Mouse (Mus musculus) adrenal gland, postnatal 36 days (tissue): Measurements from ENCODE around the gene Smpdl3b. TPM values are rescaled to one million over a fixed set of nuclear protein-coding genes. Genes with fewer than 3 reads are reported as not detected.
"Not testable (repeated sequence)": the region's sequence is repeated elsewhere in the genome, so short reads cannot be mapped to it uniquely, and the experiment has no call there.

ENCODE experiments used
- DNase-seq, 2 experiments: peaks; one replicate each; pipeline ENCODE4 v3.0.0; 2021; ENCODE audit warnings: mixed read lengths in 1 of 2
- total RNA-seq, 2 experiments: library from RNA; stranded (reverse); gene quantifications; 2 replicates each; pipeline ENCODE4 v1.2.3; 2021

Smpdl3b gene
- total RNA-seq, 2 experiments from 2014 or later = 0.99 to 31.3 TPM

- DNase-seq = no peak
Measured at GRCm38 (mm10) chr4:132780288-132780687, 23.2 kb upstream of the Smpdl3b start.

DNA sequence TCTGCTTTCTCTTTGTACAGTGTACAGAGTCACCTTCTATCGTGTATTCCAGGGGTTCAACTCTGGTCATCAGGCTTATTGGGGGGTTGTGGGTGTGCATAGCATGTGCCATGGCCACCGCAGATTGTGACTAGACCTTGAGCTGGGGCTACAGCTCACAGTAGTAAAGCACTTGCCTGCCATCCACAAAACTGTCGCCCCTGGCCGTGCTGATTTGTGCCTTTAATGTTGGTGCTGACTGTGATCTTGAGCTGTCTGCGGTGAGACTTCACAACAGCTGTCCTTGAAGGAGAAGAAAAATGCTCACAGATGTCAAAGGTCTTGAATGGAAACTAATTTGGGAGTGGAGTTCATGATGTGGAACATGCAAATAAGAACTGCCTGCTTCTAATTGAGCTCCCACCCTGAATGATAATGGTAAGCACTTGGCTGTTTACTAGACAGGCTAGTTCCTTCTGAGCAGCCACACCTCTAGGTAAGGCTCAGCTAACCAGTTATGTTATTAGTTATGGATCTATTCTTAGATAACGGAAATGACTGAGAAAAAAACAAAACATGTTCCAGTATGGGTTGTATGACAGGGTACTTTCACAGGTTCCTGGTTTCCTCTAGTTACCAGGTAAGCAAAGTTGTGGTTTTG is 21.6 kb upstream of the Smpdl3b start:
- no peak for DNase-seq

DNA sequence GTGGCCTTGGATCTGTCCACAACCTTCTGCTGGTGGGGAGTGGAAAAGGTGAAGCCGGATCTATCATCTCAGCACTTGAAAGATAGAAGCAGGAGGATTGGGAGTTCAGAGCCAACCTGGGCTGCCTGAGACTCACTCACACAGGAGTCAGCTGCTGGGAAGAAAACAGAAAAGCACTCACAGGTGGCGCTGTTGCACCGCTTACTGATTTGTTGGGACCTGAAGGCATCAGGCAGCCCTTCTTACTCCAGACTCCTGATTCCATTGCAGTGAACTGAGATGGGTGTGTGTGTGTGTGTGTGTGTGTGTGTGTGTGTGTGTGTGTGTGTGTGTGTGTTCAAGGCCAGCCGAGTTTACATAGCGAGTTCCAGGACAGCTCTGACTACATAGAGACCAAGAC is 19.7 kb upstream of the Smpdl3b start:
- DNase-seq = peak; percentile 78 to 81

GRCm38 (mm10) chr4:132774905-132775304 is 17.9 kb upstream of the Smpdl3b start:
- DNase-seq = no peak

GRCm38 (mm10) chr4:132771776-132772175 is 14.7 kb upstream of the Smpdl3b start:
- no peak for DNase-seq

GRCm38 (mm10) chr4:132767914-132768876 is 11.1 kb upstream of the Smpdl3b start, which contains the start of gene Rpa2:
Gene Rpa2, plus strand, starts transcription at chr4:132768332.
- peak; percentile 96 to 97 for DNase-seq

DNA sequence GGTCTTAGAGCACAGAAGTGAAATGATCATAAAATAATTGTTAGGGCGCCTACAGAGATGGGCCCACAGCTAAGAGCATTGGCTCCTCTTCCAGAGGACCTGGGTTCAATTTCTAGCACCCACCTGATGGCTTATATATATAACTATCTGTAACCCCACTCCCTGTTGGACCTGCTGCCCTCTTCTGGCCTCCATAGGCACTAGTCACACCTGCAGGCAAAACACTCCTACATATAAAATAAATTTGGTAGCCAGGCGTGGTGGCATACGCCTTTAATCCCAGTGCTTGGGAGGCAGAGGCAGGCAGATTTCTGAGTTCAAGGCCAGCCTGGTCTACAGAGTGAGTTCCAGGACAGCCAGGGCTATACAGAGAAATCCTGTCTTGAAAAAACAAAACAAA is 6.1 kb upstream of the Smpdl3b start:
- DNase-seq = not testable (repeated sequence)

DNA sequence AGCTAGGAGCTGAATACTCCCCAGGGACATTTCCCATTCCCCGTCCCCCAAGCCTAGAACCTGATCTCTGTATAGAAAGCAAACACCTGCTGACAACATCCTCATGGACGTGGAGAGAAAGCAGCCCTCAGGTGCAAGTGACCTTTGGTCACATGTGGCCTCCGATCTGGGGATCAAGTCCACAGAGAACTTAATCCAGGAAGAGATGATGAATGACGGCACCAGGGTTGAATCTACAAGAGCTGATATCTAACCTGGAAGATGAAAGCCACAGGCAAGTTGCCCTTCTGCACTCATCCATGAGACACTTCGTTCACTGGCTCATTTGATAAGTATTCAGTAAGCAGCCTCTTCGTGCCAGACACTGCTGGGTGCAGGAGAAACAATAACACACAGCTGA is 5.5 kb upstream of the Smpdl3b start:
- DNase-seq = no peak

DNA sequence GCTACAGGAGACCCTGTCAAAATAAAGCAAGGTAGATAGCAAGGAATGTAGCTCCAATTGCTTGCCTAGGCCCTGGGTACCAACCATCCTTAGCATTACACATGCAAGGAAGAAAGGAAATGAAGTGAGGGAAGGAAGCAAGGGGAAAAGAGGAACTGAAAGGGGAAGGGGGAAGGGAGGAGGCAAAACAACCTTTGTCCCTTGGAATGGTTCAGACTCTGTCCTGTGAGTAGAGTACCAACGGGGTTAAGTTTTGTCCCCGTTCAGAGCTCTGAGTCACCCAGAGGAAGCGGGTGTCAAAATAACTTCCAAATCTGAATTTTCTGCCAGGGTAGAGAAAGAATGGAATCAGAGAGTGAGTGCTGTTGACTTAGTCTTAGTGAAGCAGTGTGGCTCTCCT is 3.2 kb upstream of the Smpdl3b start:
- no peak for DNase-seq

- no peak for DNase-seq
Measured at GRCm38 (mm10) chr4:132757633-132758351, 740 bp upstream of the Smpdl3b start.

- DNase-seq = peak; percentile 43 to 61
Measured at GRCm38 (mm10) chr4:132752992-132753391, 4.1 kb downstream of the Smpdl3b start.

DNA sequence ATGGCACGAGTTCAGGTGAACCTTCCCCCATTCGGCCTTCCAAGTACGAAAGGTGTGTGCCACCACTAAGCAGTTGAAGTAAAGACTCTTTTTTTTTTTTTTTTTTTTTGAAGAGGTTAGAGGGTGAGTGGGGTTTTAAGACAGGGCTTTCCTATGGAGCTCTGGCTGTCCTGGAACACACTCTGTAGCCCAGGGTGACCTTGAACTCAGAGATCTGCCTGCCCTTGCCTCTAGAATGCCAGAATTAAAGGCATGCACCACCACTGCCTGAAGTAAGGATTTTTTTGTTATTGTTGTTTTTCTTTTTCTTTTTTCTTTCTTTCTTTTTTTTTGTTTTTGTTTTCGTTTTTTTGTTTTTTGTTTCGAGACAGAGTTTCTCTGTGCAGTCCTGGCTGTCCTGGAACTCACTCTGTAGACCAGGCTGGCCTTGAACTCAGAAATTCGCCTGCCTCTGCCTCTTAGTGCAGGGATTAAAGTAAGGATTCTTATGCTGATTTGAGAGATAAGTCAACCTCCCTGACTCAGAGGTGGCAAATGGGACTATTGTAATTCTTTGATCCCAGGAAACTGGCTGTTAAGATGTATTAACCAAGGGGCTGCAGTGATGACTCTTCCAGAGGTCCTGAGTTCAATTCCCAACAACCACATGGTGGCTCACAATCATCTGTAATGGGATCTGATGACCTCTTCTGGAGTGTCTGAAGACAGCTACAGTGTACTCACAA is 7.6 kb downstream of the Smpdl3b start:
- no peak for DNase-seq

DNA sequence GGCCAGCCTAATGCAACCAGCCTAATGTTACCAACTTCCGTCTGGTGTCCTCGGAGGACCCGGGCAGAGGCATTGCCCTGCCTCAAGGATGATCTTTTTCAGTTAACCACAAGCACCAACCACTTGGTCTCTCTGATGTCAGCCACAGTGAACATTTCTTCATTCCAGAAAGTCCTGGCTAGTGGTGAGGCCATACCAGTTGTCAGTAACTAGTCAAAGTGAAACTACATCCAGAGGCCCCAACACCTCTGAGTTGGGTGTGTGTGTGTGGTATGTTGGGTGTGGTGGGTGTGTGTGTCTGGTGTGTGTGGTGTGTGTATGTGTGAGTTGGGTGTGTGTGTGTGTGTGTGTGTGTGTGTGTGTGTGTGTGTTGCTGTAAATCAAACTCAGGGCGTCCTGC is 8.3 kb downstream of the Smpdl3b start:
- DNase-seq = peak in 1 of 2 experiments; percentile 38

GRCm38 (mm10) chr4:132747664-132748259 is 9.3 kb downstream of the Smpdl3b start:
- DNase-seq = peak; percentile 31 to 44

DNA sequence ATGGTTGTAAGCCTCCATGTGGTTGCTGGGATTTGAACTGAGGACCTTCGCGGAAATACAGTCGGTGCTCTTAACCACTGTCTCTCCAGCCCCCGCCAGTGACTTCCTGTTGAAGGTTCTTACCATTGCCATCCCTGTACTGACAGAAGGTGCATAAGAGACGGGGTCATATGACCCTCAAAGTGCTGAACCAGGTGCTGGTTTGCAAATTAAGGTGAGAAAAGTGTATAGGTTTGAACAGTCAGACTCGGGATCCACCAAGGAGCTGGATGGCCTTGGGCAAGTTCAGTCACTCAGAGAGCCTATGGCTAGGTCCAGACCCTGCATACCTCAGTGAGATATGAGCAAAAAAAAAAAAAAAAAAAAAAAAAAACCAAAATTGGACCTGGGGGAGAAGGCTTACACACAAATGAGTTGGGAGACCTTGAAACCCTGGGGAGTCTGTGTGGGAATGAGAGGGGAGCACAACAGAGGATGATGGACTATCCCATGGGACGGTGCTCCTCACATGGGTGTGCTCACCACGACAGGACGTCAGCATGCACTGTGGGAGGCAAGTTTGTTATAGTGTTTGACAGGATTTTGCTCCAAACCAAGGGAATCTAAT is 10.0 kb downstream of the Smpdl3b start:
- no peak for DNase-seq

- DNase-seq = peak in 1 of 2 experiments; percentile 40
Measured at GRCm38 (mm10) chr4:132743992-132744911, 12.8 kb downstream of the Smpdl3b start.

GRCm38 (mm10) chr4:132741491-132741890 is 15.6 kb downstream of the Smpdl3b start:
- DNase-seq = no peak

DNA sequence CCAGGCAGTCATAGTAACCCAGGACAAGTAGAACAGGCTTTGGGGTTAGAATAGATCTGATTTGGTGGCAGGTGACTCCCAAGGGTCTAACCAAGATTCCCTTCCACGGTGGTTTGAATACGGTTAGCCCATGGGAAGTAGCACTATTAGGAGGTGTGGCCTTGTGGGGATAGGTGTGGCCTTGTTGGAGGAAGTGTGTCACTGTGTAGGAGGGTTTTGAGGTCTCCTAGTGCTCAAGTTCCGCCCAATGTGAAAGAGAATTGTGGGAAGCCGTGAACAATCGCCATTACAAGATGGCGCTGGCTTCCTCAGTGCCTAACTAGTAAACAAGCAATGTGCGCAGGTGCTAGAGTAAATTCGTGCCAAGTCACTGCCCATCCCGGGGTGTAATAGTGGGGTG is 19.9 kb downstream of the Smpdl3b start:
- DNase-seq = not testable (repeated sequence)

GRCm38 (mm10) chr4:132735894-132736293 is 21.2 kb downstream of the Smpdl3b start:
- no peak for DNase-seq

GRCm38 (mm10) chr4:132735389-132735788 is 21.7 kb downstream of the Smpdl3b start:
- no peak for DNase-seq
